Mouse (Mus musculus) embryo, embryonic 11.5 days (tissue): ENCODE results near the gene Rpl10a.
"Not testable (repeated sequence)": the region's sequence is repeated elsewhere in the genome, so short reads cannot be mapped to it uniquely, and the experiment has no call there.

ENCODE experiments used
- DNase-seq: peaks from one replicate; pipeline ENCODE4 v3.0.0-alpha.2; 2012; ENCODE audit warnings: low read depth, low spot score

The Rpl10a gene

DNA sequence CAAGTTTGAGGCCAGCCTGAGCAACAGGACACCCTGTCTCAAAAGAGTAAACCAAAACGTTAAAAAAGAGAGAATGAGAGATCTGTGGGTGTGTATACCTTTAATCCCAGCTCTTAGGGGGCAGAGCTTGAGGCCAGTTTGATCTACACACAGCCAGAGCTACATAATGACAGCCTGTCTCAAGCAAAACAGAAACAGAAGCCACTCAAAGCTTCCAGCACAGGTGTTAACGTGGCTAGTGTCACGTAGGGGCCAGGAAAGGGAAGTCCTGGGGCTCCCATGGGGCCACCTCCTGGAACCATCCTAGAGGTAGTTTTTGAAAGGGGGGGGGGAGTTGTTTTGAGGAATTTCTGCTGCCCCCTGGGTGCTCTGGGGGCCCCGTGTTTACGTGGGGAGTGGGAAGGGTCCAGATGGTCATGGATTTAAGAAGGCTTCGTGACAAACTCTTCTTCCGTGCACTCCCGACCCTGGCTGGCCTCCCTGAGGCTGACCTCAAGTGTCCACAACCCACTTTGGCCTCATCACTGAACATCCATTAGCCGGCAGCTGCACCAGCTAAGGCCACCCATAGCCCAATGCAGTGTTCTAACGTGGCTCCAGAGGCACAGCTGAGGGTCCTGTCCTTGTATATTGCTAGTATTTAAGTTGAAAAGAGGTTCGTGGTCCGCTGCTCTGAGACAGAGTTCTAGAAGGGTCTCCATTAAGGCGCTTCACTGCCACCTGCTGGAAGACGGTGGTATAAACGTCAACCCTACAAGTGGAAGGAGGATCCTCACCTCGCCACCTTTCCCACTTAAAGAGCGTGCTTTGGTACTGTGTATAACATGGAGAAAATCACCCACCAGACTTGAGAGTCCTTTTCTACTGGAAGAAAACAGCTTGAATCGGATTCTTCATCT lies 19.7 kb upstream of the Rpl10a start:
- DNase-seq: peak; percentile 85

DNA sequence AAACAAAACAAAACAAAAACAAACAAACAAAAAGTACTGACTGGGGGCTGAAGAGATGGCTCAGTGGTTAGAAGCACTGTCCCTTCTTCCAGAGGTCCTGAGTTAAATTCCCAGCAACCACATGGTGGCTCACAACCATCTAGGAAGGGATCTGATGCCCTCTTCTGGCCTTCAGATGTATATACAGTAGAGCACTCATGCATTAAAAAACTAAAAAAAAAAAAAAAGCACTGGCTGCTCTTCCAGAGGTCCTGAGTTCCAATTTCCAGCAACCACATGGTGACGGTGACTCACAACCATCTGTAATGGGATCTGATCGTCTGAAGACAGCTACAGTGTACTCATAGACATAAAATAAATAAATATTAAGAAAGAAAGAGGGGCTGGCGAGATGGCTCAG lies 17.4 kb upstream of the Rpl10a start:
- DNase-seq: no peak

DNA sequence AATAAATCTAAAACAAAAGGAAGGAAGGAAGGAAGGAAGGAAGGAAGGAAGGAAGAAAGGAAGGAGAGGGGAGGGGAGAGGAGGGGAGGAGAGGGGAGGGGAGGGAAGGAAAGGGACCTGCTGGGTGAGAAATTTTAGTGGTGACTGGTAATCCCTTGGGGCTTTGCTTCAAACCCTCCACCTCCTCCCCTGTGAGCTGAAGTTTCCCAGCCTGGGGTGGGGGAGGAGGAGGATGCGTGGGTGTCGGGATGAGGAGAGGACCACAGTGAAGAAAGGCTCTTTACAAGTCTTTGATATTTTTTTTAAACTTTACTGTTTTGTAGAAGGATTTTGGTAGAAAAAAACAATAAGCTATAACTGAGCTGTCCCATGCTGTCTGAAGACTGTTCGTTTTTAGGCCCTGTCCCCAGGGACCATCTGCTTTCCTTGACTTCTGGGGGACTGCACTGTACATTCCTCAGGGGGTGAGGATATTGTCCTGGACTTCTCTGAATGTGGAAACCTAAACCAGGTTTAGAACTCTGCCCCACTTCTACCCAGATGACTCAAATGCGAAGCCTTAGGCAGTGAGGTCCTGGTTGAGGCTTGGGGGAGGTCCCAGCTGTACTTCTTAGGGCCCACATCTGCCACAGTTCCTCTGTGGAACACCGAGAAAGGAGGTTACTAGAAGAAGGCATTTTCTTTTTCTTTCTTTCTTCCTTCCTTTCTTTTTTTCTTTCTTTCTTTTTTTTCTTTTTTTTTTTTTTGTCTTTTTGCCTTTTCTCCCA lies 16.7 kb upstream of the Rpl10a start:
- DNase-seq: no peak

DNA sequence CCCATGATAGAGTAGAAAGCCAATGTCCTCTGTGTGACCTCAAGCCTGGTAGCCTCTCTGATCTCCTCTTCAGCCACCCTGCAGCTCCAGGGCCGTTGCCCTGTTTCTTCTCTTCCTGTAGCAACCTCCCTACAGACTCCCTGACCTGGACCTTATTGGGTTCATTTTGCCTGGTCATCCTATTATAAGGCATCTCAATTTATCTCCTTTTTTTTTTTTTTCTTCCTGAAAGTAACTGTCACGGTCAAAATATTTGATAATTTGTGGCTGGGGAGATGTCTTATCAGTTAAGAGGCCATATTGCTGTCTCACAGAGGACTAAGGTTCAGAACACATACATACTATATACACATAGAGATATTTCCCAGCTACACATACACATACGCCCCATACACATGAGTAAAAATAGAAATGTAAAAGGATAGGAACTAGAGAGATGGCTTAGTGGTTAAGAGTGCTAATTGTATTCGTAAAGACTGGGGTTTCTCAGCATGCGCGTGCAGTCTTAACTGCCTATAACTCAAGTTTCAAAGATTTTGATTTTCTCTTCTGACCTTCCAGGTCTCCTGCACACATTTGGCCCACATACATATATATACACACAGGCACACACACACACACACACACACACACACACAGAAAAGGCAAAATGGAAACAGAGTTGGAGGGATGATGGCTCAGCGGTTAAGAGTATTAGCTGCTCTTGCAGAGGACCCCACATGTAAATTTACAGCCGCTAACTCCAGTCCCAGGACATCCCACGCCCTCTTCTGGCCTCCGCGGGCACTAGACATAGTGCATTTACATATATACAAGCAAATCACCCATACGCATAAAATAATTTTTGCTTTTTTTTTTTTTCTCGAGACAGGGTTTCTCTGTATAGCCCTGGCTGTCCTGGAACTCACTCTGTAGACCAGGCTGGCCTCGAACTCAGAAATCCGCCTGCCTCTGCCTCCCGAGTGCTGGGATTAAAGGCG lies 15.7 kb upstream of the Rpl10a start:
- DNase-seq: no peak

DNA sequence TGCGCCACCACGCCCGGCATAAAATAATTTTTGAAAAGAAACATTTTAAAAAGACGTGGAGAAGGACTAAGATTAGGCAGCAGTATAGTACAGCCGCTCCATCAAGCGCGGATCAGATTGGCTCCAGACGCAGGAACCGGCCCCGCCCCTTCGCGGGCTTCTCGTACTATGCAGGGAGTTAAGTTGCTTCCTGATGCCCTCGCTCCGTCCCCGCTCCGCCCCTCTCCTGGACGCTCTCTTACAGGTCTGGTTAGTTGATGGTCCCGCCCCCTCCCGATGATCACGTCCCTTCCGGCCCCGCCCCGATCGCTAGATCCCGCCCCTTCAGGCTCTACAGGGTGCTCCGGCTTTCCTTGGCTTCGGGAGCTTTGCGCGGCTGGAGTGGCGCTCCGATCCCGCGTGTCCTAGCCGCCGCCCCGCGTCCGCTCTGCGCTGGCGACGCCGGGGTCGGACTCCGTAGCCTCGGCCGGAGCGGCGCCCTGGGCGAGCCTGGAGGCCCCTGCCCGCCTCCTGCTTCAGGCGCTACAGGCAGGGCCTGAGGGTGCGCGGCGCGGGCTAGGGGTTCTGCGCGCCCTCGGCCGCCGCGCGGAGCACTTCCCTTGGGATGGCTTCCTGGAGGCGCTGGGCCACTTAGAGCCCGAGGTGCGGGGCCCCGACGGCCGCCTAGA lies 14.9 kb upstream of the Rpl10a start, which contains the start of gene Fance:
Gene Fance (plus strand): TSS at position 308 of the 668 bp plus-strand sequence.
- peak; percentile 99 for DNase-seq

DNA sequence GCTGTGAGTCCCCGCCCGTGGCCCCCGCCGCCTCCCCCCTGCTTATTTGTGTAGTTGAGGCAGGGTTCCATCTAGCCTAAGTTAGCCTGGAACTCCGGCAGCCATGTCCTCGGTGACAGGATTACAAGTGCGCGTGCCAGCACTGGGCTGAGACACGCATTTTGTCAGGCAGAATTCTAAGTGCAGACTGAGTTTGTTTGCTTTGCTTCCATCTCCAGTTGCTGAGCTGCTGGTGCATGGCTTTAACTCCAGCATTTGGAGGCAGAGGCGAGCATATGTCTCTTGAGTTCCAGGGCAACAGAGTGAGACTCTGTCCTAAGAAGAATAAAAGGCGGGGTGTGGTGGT lies 14.4 kb upstream of the Rpl10a start:
- no peak for DNase-seq

DNA sequence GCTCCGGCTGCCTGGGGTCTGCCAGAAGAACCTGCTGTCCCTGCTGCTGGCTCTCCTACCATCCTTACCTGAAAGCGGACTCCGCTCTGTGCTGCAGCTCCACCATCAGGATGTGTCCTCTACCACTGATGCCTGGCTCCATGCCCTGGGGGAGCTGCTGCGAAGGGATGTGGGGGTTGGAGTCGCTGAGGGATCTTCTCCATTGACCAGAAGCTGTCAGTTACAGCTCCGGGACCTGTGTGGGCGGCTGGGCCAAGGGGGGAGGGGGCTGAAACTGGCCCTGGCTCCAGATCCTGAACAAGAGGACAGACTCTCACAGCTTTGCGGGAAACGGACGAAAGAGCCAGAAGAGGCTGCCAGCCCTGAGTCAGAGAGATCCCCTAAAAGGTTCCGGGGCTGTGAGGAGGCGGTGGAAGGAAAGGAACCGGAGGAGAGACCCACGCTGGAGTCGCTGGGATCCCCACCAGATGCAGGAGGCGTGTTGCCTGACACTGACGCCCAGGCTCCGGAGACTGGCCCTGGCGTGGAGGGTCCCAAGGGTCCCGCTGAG lies 12.6 kb upstream of the Rpl10a start:
- DNase-seq: no peak

DNA sequence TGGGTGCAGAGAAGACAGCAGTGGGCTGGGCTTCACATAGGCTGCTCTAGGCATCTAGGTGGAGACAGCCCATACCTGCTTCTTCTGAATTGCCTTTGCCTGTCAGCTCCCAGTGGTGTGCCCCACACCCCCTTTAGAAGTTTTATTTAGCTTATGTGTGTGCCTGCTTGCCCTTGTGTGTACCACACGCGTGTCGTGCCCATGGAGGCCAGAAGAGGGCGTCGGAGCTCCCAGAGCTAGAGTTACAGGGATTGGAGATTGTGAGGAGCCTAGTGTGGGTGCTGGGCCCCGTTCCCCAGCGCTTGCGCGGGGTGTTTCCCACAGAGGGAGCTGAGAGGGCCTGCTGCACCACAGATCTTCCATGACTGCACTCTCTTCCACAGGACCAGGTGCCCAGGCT lies 11.8 kb upstream of the Rpl10a start:
- DNase-seq: no peak

DNA sequence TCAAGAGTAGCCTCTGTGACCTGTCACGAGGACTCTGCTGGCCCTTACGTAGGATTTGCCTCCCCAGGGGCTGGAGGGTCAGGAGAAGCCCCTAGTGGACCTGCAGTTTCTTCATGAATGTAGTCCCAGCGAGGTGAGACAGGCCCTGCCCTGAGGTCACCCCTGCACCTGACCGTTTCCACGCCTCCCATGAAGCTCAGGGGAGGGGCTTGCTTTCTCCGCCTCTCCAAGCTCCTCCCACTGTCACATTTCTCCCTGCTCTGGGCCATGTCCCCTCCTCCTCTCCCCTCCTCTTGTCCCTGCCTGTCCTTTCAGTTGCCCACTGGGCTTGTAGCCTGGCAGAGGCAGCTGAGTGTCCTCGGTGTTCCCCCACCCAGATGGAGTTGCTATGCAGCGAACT lies 11.2 kb upstream of the Rpl10a start:
- DNase-seq: no peak

DNA sequence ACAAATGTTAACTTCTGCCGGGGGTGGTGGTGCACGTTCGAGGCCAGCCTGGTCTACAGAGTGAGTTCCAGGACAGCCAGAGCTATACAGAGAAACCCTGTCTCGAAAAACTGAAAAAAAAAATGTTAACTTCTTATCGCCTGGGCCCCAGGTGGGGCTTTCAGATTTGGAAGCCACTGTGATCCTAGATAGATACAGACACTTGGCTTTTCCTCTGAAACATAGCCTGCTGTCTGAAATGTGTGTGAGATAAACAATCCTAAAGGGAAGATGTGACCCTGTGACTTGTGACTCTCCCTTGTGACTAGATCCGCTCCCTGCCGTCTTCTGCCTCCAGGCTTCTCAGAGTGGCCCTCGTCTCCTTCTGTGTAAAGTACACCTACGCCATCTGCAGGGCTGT lies 10.5 kb upstream of the Rpl10a start:
- DNase-seq: no peak

DNA sequence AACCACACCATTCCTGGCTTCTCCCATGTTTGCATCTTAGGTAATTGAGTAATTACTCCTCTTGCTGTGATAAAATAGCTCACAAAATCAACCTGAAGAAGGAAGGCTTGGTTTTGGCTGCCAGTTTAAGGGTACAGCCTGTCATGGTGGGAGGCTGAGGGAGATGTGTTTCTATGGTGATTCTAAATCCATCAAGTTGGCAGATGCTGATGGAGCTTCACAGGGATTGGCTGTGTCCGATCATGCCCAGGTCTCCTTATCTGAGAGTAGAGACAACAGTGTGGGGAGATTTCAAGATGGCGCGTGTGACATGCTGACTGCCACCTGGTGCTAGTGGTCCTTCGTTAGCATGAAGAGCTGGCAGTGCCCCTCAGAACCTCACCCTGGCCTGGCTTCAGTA lies 6.6 kb upstream of the Rpl10a start:
- DNase-seq: no peak

DNA sequence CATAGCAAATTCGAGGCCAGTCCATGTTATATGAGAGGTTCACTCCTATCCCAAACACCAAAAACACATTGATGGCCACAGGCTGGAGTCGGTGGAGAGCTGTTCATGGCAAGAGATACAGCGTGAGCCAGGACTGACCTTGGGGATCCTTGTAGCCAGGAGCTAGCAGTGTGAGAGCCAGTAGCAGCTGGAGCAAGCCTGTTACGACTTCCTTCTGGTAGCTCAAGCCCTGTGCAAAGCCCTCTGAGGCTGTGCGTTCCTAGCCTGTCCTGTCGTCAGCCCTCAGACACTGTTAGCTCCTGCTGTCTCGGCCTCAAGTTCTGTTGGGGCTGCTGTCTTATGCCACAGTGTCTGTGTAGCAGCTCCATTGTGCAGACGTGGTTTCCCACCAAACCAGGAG lies 4.5 kb upstream of the Rpl10a start:
- DNase-seq: no peak

DNA sequence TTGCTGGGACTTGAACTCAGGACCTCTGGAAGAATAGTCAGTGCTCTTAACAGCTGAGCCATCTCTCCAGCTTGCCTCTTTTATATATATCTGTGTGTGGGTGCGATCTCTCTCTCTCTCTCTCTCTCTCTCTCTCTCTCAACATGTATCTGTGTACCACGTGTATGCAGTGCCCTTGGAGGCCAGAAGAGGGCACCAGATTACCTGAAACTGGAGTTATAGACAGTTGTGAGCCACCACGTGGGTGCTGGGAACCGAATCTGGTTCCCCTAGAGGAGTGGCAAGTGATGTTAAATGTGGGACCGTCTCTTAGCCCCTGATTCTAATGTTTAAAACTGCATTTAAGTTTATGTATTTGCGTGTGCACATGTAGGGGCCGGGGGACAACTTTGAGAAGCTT lies 3.9 kb upstream of the Rpl10a start:
- DNase-seq: not testable (repeated sequence)

DNA sequence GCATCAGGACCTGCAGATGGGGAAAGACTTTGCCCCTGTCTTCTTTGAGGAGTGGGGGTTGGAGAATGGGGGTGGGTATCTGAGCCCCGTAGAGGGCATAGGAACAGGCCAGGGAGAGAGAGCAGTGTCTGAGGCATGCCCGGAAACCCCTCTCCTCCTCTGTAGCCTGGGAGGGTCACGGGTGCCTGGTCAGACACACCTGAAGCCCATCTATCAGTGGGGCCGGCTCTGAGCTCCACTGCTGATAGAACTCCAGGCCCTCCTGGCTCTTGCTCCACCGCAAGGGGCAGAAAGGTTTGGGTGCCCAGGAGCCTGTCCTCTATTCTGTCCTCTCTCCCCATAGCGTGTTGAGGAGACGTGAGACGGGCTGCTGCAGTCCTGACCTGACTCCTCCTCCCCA lies 2.5 kb upstream of the Rpl10a start:
- no peak for DNase-seq

DNA sequence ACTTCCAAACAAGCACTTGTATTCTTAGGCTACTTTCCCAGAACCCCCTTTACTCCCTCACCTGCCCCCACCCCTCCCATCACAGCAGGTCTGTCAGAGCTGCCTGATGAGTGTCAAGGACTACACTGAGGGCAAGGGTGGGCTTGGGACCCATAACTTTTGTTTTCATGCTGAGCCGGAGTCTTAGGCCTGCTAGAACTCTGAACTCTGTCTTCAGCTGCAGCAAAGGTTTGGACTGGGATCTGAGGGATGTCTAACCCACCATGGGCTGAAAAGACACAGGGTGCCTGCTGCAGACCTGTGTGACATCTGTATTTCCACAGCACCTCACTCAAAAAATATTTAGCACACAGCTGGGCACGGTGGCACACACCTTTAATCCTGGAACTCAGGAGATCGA lies 1.3 kb upstream of the Rpl10a start:
- no peak for DNase-seq

DNA sequence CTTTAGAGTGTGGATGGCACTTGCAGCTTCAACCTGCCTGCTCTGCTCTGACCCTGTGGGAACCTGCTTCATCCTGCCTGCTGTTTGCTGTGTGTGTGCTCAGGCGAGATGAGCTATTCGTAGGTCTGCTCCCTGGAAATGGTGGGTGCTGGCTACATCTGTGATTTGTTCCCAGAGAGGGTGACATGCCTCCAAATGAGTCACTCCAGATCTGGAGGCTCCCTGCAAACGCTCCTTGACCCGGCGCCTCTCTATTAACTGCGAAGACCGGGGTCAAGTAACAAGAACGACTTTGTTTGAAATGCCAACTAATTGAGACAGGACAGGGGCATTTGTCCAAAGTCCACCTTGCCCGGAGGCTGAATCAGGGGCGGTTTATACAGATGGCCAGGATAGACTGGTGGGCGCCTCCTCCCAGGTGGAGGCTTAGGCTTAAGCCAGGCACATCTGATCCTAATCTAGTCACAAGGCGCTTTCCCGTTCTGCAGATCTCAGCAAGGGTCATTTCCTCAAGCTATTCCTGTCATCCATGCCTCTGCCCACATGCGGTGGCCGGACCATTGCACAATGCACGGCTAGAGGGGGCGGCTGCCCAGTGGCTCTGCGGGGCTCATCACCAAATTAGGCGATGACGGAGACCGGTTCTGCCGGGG lies 472 bp upstream of the Rpl10a start:
- no peak for DNase-seq

DNA sequence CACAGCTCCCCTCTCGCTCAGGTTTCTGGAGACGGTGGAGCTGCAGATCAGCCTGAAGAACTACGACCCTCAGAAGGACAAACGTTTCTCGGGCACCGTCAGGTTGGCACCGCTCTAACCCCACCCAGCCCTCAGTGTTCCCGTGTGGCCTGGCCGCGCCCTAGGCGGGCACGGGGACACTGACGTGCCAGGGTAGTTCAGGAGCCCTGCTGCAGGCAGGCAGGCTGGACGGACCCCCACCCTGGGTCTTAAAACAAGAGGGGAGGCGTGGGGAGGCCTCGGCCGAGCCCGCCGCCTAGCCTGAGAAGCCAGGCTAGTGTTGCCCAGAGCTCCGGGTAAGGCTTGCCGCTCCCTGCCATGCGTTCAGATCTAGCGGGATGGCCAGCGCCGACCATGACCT lies 675 bp downstream of the Rpl10a start:
- no peak for DNase-seq

DNA sequence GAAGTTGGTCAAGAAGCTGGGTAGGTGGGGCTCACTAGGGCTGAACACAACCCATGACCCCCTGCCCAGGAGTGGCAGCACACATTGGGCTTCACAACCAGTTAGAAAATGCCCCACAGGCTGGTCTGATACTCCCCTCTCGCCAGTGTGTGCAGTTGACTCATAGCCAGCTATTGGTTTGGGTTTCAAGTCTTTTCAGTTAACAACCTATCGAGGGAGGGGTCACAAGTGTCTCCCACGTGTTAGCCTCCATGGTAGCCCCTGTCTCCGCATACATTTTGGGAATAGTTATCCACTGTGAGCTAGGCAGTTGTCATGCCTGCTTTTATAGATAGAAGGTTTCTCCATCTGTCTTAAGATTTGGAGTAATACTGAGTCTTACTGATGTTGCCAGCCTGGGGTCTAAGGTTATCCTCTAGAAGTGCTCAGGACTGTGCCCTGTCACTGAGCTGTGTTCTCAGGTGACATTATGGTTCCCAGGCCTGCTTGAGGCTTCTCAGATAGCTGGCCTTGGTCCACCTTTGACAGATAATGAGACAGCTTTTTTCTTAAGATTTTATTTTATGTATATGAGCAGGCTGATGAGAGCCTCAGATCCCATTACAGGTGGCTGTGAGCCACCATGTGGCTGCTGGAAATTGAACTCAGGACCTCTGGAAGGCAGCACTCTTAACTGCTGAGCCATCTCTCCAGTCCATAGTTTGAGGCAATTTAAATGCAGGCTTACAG lies 1.4 kb downstream of the Rpl10a start:
- no peak for DNase-seq

DNA sequence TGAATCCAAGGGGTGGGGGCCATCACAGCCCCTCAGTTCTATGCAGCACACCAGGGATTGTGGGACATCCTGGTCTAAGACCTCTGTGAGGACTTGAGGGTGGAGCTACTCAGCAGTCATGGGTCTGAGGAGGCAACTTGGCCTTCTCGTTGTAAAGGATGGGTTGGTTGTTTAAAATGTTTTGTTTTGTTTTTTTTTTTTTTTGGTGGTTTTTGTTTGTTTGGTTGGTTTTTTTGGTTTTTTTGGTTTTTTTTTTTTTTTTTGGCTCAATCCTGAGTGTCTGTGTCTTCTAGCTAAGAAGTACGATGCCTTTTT lies 1.9 kb downstream of the Rpl10a start:
- DNase-seq: no peak

DNA sequence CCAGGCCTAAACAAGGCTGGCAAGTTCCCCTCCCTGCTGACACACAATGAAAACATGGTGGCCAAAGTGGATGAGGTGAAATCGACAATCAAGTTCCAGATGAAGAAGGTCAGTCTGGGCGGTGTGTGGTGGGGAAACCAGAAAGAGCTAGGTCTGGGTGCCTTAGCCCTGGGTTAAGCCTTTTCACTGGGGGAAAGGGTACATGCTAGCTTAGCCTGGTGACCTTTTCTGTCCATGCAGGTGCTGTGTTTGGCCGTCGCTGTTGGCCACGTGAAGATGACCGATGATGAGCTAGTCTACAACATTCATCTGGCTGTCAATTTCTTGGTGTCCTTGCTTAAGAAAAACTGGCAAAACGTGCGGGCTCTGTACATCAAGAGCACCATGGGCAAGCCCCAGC lies 2.3 kb downstream of the Rpl10a start:
- not testable (repeated sequence) for DNase-seq
